Mouse (Mus musculus): ENCODE measurements around the gene Ogn.
"Not testable (repeated sequence)": the region's sequence is repeated elsewhere in the genome, so short reads cannot be mapped to it uniquely, and the experiment has no call there.

DNA sequence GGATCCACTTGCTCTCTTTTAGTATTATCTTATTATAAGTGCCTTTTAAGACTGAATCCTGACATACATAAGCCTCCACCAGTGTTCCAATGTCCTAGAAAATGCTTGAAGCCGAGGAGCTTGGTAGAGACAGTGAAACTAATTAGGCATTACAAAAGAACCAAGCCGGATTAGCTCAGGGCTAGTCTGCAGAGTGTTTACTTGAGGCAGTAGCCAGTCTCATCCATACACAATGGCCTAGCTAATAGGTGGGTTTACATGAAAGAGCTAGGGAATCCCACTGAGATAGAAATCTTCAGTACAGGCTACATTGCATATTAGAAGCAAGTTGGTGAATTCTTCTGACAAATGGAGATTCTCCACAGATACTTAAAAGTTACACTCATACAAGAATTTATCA is 5.3 kb upstream of the Ogn start:
- TF ChIP-seq CTCF (IDR thresholded peaks at IDR 0.05; ENCODE audit: borderline replicate concordance, extremely low read depth, insufficient read depth, insufficient read length); POLR2A (IDR thresholded peaks at IDR 0.05; ENCODE audit: borderline replicate concordance, extremely low read depth, insufficient read depth, insufficient read length, poor library complexity, severe bottlenecking): not testable (repeated sequence)
